Mouse (Mus musculus) heart, postnatal 0 days (tissue): ENCODE measurements at regions not wholly inside any gene's neighbourhood (a gene's known extent, or its start where the extent isn't known, plus 50 kb on each side); places are given as distances from the start of the nearest gene placed in this dataset.

Experiments used
- CTCF ChIP-seq: IDR thresholded peaks from 2 replicates; pipeline ENCODE4 v1.5.1; 2016; ENCODE audit warnings: antibody characterized with exemption, control low read depth, low read depth
- EP300 ChIP-seq: IDR thresholded peaks from 2 replicates; pipeline ENCODE4 v1.6.1; 2016; ENCODE audit warnings: antibody characterized with exemption, low read depth

DNA sequence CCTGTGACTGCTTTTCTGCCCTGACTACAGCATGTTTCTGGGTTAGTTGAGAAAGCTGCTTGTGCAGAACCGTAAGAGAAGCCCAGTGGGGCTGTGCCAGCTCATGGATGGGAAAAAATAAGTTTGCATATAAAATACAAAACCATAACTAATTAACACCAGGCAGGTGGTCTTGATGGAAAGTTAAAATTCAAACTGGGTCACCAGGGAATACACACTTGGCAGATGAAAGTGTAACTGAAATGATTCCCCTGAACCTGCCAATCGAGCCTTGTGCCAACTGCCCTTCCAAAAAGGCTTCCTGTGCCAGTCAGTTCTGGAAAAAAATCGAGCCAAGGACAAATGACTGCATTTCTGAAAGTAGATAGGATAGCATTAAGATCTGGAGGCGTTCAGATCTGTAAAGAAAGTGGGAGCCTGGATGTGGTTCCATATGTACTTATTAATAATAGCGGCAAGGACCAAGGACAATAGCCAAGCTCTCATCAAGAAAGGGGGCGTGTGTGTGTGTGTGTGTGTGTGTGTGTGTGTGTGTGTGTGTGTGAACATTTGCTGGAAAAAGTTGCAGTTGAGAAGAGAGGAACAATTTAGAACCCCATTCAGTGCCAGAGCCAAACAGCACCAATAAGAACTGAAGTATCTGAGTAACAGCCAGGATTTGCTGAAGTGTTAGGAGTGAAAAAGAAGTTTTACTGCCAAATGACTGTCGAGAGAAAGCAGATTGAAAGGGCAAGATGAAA, 1984.5 kb downstream of the 4930444P10Rik start:
- TF ChIP-seq CTCF = no peak
- TF ChIP-seq EP300 = no peak
